Mouse (Mus musculus): ENCODE measurements around the gene Rcc2.

DNA sequence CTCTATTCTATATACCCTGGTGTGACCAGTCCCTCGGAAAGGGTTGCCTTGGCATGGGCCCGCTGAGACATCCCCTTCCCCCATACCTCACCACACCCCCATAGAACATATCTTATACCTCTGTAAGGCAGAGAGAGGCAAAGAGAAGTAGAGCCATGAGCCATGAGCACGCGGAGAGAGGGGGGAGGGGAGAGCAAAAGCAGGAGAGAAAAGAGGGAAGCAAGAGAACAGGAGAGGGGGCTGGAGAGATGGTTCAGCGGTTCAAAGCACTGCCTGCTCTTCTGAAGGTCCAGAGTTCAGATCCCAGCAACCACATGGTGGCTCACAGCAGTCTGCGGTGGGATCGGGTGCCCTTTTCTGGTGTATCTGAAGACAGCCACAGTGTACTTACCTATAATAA, 8.9 kb upstream of the Rcc2 start:
- no peak for TF ChIP-seq CTCF (conservative IDR thresholded peaks at IDR 0.05; ENCODE audit: low read length)
- no peak for TF ChIP-seq NANOG (IDR thresholded peaks at IDR 0.05; ENCODE audit: borderline replicate concordance, low read length)
- TF ChIP-seq POU5F1 (IDR thresholded peaks at IDR 0.05; ENCODE audit: borderline replicate concordance, low read length), result no peak
